Mouse (Mus musculus) right cerebral cortex, adult 18-20 months (tissue): ENCODE data around the gene Zfp775.

Source experiments
- DNase-seq: peaks from one replicate; pipeline ENCODE4 v3.0.0; 2022; ENCODE audit warnings: mixed read lengths

Gene Zfp775

GRCm38 (mm10) chr6:48628808-48629660 is 27.2 kb downstream of the Zfp775 start:
- peak; percentile 74 for DNase-seq

DNA sequence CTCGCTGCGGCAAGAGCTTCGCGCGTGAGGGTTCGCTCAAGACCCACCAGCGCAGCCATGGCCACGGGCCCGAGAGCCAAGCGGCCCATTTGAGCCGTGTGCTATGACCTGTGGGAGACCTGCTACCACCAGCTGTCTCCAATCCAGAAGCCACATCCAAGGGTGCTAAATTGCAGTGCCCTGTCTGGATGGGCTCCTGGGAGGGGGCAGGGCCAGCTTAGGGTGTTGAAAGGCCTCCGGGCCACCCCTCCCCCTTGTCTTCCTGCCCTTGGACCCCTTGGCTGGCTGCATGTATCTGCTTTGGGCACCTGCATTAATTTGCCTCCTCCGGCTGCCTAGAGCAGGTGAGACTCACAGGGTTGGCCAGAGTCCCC is 27.8 kb downstream of the Zfp775 start:
- DNase-seq = no peak

GRCm38 (mm10) chr6:48630831-48631230 is 29.0 kb downstream of the Zfp775 start:
- no peak for DNase-seq

DNA sequence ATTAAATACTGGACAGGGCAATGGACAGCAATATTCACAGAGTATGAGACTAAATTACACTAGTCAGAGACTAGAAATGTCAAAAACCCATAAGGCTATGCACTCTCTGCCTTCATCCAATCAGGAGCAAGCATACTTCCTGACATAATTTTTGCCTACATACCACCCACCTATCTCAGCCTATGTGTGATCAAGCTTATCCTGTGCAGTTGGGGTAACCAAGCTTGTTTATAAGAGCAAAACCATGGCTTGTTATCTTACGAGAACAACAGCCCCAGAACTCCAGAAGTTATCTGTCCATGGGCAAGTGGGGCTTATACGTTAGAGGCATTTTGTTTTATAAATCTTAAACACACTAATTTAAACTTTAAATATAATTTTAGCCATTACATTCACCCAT is 33.2 kb downstream of the Zfp775 start:
- no peak for DNase-seq

GRCm38 (mm10) chr6:48636515-48636914 is 34.7 kb downstream of the Zfp775 start:
- DNase-seq = no peak

GRCm38 (mm10) chr6:48637811-48638500 is 36.1 kb downstream of the Zfp775 start:
- no peak for DNase-seq

DNA sequence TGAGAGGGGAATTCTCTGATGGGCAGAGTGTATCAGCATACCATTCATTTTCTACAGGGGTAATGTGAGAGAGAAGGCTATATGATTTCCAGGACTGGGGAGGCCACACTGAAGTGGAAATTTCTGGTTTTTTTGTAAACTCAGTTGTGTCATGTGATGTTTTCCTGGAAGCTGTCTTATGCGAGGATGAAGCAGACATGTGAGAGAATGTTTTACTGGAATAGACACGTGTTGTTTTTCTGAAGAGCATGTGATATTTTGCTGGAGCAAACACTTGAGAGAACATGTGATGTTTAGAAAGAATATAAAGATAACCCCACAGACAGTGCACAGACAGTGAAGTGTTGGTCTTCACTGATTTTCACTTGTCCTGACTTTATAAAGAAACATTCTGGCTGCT is 36.7 kb downstream of the Zfp775 start:
- DNase-seq = no peak

DNA sequence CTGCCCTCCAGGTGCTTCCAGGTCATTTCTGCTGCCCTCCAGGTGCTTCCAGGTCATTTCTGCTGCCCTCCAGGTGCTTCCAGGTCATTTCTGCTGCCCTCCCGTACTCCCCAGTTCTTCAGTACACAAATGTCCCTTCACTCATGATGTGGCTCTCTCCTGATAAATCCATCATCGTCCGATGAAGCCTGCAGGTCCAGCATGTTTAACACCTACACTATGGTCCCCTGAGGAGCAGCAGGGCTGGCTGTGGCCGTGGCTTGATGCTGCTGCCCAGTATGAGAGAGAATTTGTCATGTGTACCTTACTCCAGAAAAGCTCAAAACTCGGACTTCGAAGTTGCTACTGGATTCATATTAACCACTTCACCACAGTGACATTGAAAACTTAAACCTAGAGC is 39.5 kb downstream of the Zfp775 start:
- DNase-seq = no peak

DNA sequence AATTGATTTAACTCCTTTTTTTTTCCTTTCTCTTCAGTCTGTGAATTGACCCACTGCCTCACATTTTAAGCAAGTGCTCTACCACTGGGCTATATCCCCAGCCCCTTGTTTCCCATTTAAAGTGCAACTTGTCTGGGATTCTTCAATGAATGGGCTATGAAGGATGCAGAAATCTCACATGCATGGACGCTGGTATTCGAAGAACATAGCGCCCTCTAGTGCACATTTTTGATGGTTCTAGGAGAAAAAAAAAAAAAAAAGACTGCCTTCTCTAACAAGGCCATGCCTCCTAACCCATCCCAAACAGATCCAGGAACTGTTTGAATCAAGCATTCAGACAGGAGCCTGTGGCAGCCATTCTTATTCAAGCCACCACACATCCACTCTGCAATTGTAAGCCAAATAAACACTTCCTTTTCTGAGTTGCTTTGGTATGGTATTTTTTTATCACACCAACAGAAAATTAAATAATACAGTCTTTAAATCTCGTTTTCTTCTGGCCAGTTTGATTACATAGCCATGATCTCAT is 41.0 kb downstream of the Zfp775 start:
- peak; percentile 41 for DNase-seq

DNA sequence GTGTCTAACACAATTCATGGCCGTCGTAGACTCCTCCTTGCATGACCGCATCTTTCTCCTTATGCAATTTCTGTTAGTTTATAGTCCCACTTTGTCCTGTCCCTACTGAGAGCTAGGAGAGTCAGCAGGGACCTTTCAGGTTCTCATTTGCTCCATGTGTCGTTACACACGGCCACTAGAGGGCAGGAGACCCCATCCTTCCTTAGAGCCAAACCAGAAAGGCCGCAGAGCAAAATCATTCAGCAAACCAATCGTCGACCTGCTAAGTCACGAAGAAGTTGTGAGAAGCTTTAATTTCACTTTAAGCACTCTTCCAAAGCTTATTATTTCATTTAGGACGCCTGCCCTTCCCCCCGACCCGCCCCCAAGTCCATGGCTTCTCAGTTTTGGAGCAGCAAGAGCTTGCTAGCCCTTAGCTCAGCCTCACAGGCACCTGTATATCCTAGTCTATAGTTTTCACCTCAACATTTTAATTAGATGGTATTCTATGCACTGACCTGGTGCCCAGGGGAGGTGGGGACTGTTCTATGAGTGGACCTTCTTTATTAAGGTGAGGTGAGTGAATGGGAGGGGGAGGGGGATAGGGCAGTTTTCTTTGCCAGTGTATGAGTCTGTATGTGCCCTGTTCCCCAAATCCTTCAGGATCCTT is 43.9 kb downstream of the Zfp775 start:
- peak; percentile 64 for DNase-seq

GRCm38 (mm10) chr6:48646309-48646690 is 44.4 kb downstream of the Zfp775 start:
- no peak for DNase-seq

DNA sequence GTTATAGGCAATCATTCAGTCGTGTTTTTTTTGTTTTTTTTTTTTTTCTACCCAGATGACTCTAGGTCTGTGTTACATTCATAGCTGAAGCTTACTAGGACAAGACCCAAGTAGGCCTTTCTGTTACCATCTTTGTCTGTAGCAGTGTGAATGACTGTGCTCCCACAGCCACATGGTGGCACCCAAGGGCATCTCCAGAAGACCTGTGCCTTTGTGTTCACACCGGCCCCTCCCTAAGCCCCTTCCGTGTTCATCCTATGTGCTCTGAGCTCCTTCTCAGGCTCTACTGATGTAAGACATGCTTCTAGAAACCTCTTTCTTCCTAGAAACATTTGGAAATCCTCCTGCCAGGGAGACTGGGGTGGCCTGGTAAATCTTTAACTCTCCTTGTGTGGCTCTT is 45.1 kb downstream of the Zfp775 start, which contains the start of gene Gimap8:
Gimap8 (plus strand) TSS at position 240 of the 400 bp plus-strand sequence.
- DNase-seq = no peak

DNA sequence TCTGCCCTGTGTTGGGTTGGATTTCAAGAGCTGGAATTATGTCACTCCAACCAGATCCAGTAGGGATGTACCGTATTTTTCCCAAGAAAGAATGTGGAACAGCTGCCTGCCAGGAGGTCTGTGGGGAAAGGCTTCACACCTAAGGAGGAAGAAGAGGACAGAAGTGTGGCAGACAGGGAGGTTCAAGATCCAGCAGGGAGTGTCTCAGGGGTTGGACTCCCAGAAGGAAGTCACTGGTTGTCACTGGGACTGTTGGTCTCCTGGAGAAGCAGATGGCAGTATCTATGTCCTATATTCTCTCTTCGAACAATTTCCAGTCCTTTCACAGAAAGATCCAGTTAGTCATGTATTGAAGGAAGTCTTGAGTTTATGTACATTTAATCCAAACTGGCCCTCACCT is 45.7 kb downstream of the Zfp775 start:
- no peak for DNase-seq

DNA sequence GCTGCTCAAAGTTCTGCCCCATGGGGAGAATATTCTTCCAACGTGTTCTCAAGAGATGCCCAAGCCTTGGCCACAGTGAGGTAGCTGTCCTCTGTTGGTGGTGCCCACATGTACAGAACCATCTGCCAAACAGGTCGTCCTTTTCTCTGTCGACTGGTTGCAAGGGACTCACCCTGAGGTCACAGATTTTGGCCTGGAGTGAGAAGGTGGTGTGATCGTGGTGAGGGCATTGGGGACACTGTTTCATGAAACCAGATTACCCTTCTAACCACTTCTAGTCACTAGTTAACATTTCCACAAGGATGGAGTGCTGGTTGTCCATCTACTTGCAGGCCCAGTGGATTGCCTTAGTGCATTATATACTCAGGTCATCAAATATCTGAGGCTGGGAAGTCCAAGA is 46.9 kb downstream of the Zfp775 start:
- no peak for DNase-seq

- no peak for DNase-seq
These were observed 48.2 kb downstream of the Zfp775 start for GRCm38 (mm10) chr6:48650041-48650440.

DNA sequence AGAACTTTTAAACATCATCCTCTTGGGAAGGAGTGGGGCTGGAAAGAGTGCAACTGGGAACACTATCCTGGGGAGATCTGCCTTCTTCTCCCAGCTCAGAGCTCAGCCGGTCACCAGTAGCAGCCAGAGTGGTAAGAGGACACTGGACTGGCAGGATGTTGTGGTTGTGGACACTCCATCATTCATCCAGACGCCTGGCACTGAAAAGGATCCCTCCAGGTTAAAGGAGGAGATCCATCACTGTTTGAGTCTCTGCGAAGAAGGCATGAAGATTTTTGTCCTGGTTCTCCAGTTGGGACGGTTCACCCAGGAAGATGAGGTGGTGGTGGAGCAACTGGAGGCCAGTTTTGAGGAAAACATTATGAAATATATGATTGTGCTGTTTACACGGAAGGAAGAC is 56.9 kb downstream of the Zfp775 start:
- no peak for DNase-seq

DNA sequence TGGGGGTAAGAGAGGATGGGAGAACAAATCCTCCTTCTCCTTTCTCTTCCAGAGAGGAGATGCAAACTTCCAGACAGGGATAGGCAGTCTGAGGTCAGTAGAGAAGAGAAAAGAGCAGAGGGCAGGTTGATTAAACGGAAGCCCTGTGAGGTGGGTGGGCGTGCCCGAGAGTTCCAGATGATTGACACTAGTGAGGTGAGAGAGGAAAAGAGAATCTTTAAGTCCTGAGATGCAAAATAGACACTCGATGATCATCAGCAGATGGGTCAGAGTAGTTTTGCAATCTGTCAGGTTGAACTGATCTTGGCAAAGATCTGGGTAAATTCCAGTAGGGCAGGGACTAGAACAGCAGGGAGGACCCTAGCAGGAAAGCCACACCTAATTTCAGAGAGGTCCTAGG is 62.9 kb downstream of the Zfp775 start:
- DNase-seq = no peak

DNA sequence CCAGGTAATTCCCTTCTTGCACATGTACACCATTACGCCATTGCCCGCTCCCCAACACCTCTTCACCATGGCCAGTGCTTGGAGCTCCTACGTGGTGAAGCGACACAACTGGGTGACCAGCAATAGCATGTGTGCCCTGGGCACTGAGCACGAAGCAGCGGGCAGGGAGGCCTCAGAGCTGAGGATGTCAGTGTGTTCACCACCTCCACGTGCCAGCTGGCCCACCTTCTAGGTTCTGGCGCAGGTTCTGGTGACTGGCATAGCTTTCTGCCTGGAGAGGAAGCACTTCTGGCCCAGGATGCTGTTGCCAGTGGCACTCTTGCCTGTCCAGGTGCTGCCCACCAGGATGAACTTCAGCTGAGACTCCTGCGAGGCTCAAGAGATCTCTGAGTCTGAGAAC is 63.6 kb downstream of the Zfp775 start:
- DNase-seq = no peak

DNA sequence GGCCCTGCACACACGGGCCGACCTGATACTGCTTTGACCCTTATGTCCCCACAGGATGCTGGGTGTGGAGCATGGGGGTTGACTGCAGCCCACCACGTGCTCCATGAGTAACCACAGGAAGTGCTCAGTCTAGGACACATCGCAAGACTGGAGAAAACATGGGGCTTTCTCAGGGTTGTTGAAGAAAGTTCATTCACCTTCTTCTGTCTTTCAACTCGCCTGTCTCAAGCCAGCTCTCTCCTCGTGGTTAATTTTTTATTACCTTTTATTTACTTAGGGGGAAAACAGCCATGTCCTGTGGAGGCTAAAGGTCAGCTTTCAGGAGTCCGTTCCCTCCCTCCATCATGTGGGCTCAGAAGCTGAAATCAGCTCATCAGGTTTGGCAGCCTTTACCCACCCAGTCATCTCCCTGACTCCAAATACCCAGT is 64.3 kb downstream of the Zfp775 start:
- DNase-seq = no peak

GRCm38 (mm10) chr6:48668022-48668421 is 66.2 kb downstream of the Zfp775 start:
- no peak for DNase-seq

- DNase-seq = no peak
These were observed 67.6 kb downstream of the Zfp775 start for GRCm38 (mm10) chr6:48669446-48669969.
